Mouse (Mus musculus) hindbrain, embryonic 11.5 days (tissue): ENCODE measurements around the gene Gm5965. TPM values are rescaled to one million over a fixed set of nuclear protein-coding genes. Genes with fewer than 3 reads are reported as not detected.
"Not testable (repeated sequence)": the region's sequence is repeated elsewhere in the genome, so short reads cannot be mapped to it uniquely, and the experiment has no call there.

Experiments used
- ATAC-seq: fragments of 200-750 bp; cut with Nextera tagmentation; 2 replicates; pipeline ENCODE4 v1.8.0; 2017; ENCODE audit warnings: mild to moderate bottlenecking, moderate TSS enrichment, moderate library complexity; ENCODE audit not compliant: low FRiP score
- DNase-seq: peaks from one replicate; pipeline ENCODE4 v3.0.0-alpha.2; 2015; ENCODE audit warnings: low spot score
- H3K27ac ChIP-seq: fragments of 300-500 bp; sonication (generic); 2 replicates; pipeline ENCODE4 v1.5.1; 2014; ENCODE audit warnings: mild to moderate bottlenecking, low read depth, low read length
- H3K27me3 ChIP-seq: fragments of 300-500 bp; sonication (generic); 2 replicates; pipeline ENCODE4 v1.6.1; 2014; ENCODE audit warnings: mild to moderate bottlenecking, low read length, moderate library complexity, mixed read lengths; ENCODE audit not compliant: control insufficient read depth, insufficient read depth
- H3K36me3 ChIP-seq: fragments of 300-500 bp; sonication (generic); 2 replicates; pipeline ENCODE4 v1.6.1; 2014; ENCODE audit warnings: mild to moderate bottlenecking, low read length, moderate library complexity, mixed read lengths; ENCODE audit not compliant: control insufficient read depth, insufficient read depth
- H3K4me1 ChIP-seq: fragments of 300-500 bp; sonication (generic); replicated peaks from 2 replicates; pipeline ENCODE4 v1.6.1; 2014; ENCODE audit warnings: low read length, mixed read lengths; ENCODE audit not compliant: control insufficient read depth, insufficient read depth
- H3K4me2 ChIP-seq: fragments of 300-500 bp; sonication (generic); replicated peaks from 2 replicates; pipeline ENCODE4 v1.6.1; 2014; ENCODE audit warnings: mild to moderate bottlenecking, low read depth, low read length
- H3K4me3 ChIP-seq: fragments of 300-500 bp; sonication (generic); 2 replicates; pipeline ENCODE4 v1.5.1; 2014; ENCODE audit warnings: low read depth, low read length
- H3K9ac ChIP-seq: fragments of 300-500 bp; sonication (generic); 2 replicates; pipeline ENCODE4 v1.6.1; 2014; ENCODE audit warnings: low read depth, low read length
- H3K9me3 ChIP-seq: fragments of 300-500 bp; sonication (generic); 2 replicates; pipeline ENCODE4 v1.6.1; 2016; ENCODE audit warnings: low read length; ENCODE audit not compliant: control insufficient read depth
- WGBS: fragments of 180-500 bp; shearing (Covaris S2); extraction: QIAGEN DNeasy Blood & Tissue Kit; methylation state at CpG from one replicate; pipeline ENCODE4 v1.1.7; 2014; 5-methylcytosine and 5-hydroxymethylcytosine counted together
- polyA plus RNA-seq: library from polyadenylated mRNA; unstranded; fragments of >200 nt; fragmentation: Nextera tagmentation; extraction: Ambion mirVana; gene quantifications from 2 replicates; pipeline ENCODE4 v1.2.1, GENCODE M21; 2014

Gm5965 gene
- polyA plus RNA-seq = not detected in 2 replicates

- Histone ChIP-seq H3K9ac (no peak within 1 kb of the TSS), H3K4me2 (no peak within 1 kb of the TSS), H3K27ac (no peak within 1 kb of the TSS), H3K27me3 (no peaks in the 10 kb centered on the region), H3K9me3 (no peaks in the 10 kb centered on the region), H3K4me3 (no peak within 1 kb of the TSS), H3K4me1 (no peaks in the 10 kb centered on the region), H3K36me3 (no peaks in the 10 kb centered on the region)
- DNase-seq = no peak
- no peak for ATAC-seq
- WGBS = 90% methylated on average over 5 of the region's 6 CpGs
Observed at GRCm38 (mm10) chr16:88777596-88777995, at the start of gene Gm5965. Gene Gm5965, plus strand, starts transcription at chr16:88777896.

DNA sequence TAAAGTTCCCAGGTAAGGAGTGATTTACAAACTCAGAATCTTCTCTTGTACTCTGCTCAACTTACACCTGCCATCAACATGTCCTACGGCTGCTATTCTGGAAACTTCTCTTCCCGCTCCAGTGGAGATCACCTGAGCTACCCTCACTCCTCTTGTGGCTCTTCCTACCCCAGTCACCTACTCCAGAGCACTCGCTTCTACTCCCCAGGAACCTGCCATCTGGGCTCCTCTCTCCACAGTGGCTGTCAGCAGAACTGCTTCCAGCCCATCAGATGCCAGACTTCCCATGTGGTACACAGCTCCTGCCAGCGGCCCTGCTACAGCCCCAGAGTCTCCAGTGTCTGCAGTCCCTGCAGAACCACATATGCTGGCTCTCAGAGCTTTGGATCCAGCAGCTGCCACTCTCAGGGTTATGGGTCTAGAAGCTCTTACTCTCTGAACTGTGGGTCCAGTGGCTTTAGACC is 48.9 kb upstream of the Gm5965 start, which contains the start of gene Krtap13-1:
Krtap13-1 (plus strand) TSS at position 51 of the 464 bp plus-strand sequence.
- Histone ChIP-seq H3K36me3 (no peaks in the 10 kb centered on the region), H3K4me1 (no peaks in the 10 kb centered on the region), H3K9ac (no peak within 1 kb of the TSS), H3K4me3 (no peak within 1 kb of the TSS), H3K27ac (no peak within 1 kb of the TSS), H3K9me3 (no peaks in the 10 kb centered on the region), H3K27me3 (no peaks in the 10 kb centered on the region), H3K4me2 (no peak within 1 kb of the TSS)
- ATAC-seq (no peak), DNase-seq (no peak)
- WGBS = 82% methylated on average over 4 of the region's 4 CpGs

DNA sequence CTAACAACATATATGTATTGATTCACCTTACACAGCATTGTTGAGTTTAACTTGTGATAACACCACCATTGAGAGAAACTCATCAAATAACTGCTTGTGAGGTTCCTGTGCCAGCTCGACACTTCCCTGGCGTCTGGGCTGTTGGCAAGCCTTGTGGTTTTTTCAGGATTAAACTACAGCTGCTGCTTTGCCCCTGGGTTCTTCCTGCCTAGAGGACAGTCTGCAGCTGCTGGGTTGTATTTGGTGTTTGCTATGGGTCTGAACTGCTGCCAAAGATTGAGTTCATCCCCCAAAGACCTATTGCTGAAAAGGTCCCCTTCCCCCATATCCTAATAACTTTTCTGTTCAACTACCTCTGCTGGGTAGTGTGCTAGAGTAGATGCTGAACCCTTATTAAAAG is 42.3 kb upstream of the Gm5965 start:
- 79% methylated on average over 2 of the region's 2 CpGs for WGBS
- H3K27me3 ChIP-seq = no peaks in the 10 kb centered on the region
- no peaks in the 10 kb centered on the region for H3K36me3 ChIP-seq

GRCm38 (mm10) chr16:88744750-88745340 is 32.9 kb upstream of the Gm5965 start:
- no peak for DNase-seq
- Histone ChIP-seq H3K27ac (no peak overlapping the region), H3K9me3 (no peaks in the 10 kb centered on the region), H3K4me2 (no peak overlapping the region), H3K27me3 (no peaks in the 10 kb centered on the region), H3K36me3 (no peaks in the 10 kb centered on the region), H3K4me1 (no peaks in the 10 kb centered on the region), H3K9ac (no peak overlapping the region), H3K4me3 (no peak overlapping the region)
- 83% methylated on average over 4 of the region's 4 CpGs for WGBS
- ATAC-seq = no peak

More for the DNA sequence above, 42.3 kb upstream of the Gm5965 start:
- no peak overlapping the region for H3K27ac ChIP-seq
- ATAC-seq (no peak), DNase-seq (no peak)
- no peaks in the 10 kb centered on the region for H3K9me3 ChIP-seq
- H3K4me1 ChIP-seq = no peaks in the 10 kb centered on the region
- H3K4me3 ChIP-seq = no peak overlapping the region
- H3K4me2 ChIP-seq = no peak overlapping the region
- H3K9ac ChIP-seq = no peak overlapping the region

DNA sequence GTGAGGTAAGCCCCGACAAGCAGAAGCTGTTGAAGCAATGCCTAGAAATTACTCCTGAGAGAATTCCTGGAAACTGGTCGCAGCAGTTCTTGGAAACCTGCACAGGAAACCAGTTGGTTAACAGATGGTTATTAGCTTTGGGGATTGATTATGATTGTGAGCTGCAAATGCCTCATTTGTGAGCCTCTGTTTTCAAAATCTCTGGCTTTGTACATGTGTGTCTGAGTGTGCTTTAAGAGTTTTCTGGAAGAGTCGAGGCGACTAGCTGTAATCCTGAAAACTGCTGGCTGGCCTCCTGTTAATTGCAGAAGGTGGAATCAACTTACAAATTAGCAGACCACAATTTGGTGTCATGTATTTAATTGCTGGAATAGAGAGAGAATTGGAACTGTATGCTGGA is 29.8 kb upstream of the Gm5965 start:
- 77% methylated on average over 4 of the region's 4 CpGs for WGBS
- H3K36me3 ChIP-seq = no peaks in the 10 kb centered on the region
- no peaks in the 10 kb centered on the region for H3K4me1 ChIP-seq
- no peak overlapping the region for H3K27ac ChIP-seq
- no peaks in the 10 kb centered on the region for H3K9me3 ChIP-seq
- H3K27me3 ChIP-seq = no peaks in the 10 kb centered on the region
- ATAC-seq = no peak
- H3K4me3 ChIP-seq = no peak overlapping the region
- H3K4me2 ChIP-seq = no peak overlapping the region
- H3K9ac ChIP-seq = no peak overlapping the region
- DNase-seq = no peak

DNA sequence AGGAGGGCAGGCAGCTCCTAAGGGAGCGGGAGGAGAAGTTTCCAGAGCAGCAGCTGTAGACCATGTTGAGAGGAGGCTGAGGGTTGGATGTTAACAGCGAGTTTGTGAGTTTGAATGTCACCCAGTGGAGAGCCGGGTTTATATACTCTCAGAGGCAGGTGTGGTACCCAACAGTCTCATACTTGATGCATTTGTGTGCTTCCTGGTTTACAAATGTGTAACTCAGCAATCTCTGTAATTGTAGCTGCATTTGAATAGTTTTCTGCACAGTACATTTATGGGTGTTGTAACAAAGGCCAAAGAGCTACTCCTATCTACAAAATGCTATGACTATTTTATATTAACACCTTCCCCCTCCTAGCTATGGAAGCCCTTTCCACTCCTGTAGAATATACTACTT is 26.2 kb upstream of the Gm5965 start, which contains the start of gene Krtap13:
Krtap13 (minus strand) TSS at position 101 of the 400 bp plus-strand sequence.
- H3K9me3 ChIP-seq, H3K4me2 ChIP-seq, H3K27ac ChIP-seq, DNase-seq, H3K4me1 ChIP-seq, H3K27me3 ChIP-seq, H3K9ac ChIP-seq, H3K4me3 ChIP-seq, H3K36me3 ChIP-seq, ATAC-seq: not testable (repeated sequence)
- WGBS = 90% methylated on average over 3 of the region's 3 CpGs

DNA sequence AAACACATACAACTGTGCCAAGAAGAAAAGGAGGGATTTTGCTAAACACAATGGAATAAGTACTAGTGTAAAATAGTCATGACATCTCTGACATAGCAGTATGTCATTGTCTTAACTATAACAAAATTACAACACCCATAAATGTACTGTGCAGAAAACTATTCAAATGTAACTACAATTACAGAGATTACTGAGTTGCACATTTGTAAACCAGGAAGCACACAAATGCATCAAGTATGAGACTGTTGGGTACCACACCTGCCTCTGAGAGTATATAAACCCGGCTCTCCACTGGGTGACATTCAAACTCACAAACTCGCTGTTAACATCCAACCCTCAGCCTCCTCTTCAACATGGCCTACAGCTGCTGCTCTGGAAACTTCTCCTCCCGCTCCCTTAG is 19.1 kb upstream of the Gm5965 start, which contains the start of gene 2310034C09Rik:
2310034C09Rik (plus strand) TSS at position 301 of the 400 bp plus-strand sequence.
- not testable (repeated sequence) for H3K36me3 ChIP-seq, DNase-seq, H3K9ac ChIP-seq, H3K27me3 ChIP-seq, H3K27ac ChIP-seq, H3K4me1 ChIP-seq, H3K4me3 ChIP-seq, H3K4me2 ChIP-seq, H3K9me3 ChIP-seq, ATAC-seq
- WGBS = 89% methylated on average over 3 of the region's 3 CpGs

DNA sequence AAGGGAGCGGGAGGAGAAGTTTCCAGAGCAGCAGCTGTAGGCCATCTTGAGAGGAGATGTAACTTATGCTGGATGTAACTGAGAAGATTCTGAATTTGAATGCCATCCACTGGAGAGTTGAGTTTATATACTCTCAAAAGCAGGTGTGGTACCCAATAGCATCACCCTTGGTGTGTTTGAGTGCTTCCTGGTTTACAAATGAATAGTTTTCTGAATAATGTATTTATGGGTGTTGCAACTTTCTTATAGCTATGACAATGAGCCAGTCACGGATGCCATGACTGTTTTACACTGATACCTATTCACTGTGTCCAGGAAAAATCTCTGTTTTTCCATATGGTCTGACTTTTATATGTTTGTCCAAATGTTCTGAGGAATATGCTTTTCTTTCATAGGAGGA is 3.6 kb upstream of the Gm5965 start, which contains the start of gene 2310057N15Rik:
2310057N15Rik (minus strand) TSS at position 101 of the 400 bp plus-strand sequence.
- Histone ChIP-seq H3K4me3 (no peak within 1 kb of the TSS), H3K27me3 (no peaks in the 10 kb centered on the region), H3K4me2 (no peak within 1 kb of the TSS), H3K27ac (no peak within 1 kb of the TSS), H3K9me3 (no peaks in the 10 kb centered on the region), H3K4me1 (no peaks in the 10 kb centered on the region), H3K36me3 (no peaks in the 10 kb centered on the region), H3K9ac (no peak within 1 kb of the TSS)
- DNase-seq (no peak), ATAC-seq (no peak)
- 78% methylated on average over 2 of the region's 2 CpGs for WGBS

DNA sequence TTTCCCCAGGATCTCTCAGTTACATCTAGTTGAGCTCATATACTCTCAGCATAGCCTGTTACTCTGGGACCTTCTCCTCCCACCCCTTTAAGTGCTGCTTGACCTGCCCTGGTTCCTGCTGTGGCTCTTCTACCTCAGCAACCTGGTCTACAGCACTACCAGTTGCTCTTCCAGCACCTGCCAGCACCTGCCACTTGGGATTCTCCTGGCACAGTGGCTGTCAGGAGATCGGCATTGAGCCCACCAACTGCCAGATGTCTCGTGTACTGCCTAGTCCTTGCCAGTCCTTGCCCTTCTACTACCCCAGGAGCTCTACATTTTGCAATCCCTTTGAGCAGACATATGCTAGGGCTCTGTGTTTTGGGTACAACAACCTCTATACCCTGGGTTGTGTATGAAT is 9.1 kb downstream of the Gm5965 start:
- H3K9ac ChIP-seq = no peak overlapping the region
- H3K9me3 ChIP-seq = no peaks in the 10 kb centered on the region
- no peaks in the 10 kb centered on the region for H3K27me3 ChIP-seq
- H3K36me3 ChIP-seq = no peaks in the 10 kb centered on the region
- WGBS = 79% methylated on average over 2 of the region's 2 CpGs
- no peak overlapping the region for H3K4me3 ChIP-seq
- DNase-seq (no peak), ATAC-seq (no peak)
- H3K27ac ChIP-seq = no peak overlapping the region
- no peak overlapping the region for H3K4me2 ChIP-seq
- H3K4me1 ChIP-seq = no peaks in the 10 kb centered on the region
